Mouse (Mus musculus) midbrain, embryonic 10.5 days (tissue): ENCODE measurements around the gene Kansl1l. TPM values are rescaled to one million over a fixed set of nuclear protein-coding genes. Genes with fewer than 3 reads are reported as not detected.
"Not testable (repeated sequence)": the region's sequence is repeated elsewhere in the genome, so short reads cannot be mapped to it uniquely, and the experiment has no call there.

Source experiments
- DNase-seq: peaks from one replicate; pipeline ENCODE4 v3.0.0-alpha.2; 2017; ENCODE audit warnings: low spot score
- H3K27ac ChIP-seq: fragments of 300-500 bp; sonication (generic); replicated peaks from 2 replicates; pipeline ENCODE4 v1.5.1; 2016; ENCODE audit warnings: mild to moderate bottlenecking
- H3K27me3 ChIP-seq: fragments of 300-500 bp; sonication (generic); 2 replicates; pipeline ENCODE4 v1.6.1; 2016; ENCODE audit warnings: low read depth, mild to moderate bottlenecking; ENCODE audit not compliant: poor library complexity, severe bottlenecking
- H3K36me3 ChIP-seq: fragments of 300-500 bp; sonication (generic); 2 replicates; pipeline ENCODE4 v1.6.1; 2016; ENCODE audit warnings: mild to moderate bottlenecking, moderate library complexity
- H3K4me1 ChIP-seq: fragments of 300-500 bp; sonication (generic); 2 replicates; pipeline ENCODE4 v1.6.1; 2016
- H3K4me3 ChIP-seq: fragments of 300-500 bp; sonication (generic); 2 replicates; pipeline ENCODE4 v1.5.1; 2016; ENCODE audit warnings: mild to moderate bottlenecking, moderate library complexity
- H3K9me3 ChIP-seq: fragments of 300-500 bp; sonication (generic); replicated peaks from 2 replicates; pipeline ENCODE4 v1.6.1; 2016; ENCODE audit warnings: mild to moderate bottlenecking
- WGBS: fragments of 180-500 bp; shearing (Covaris S2); methylation state at CpG from one replicate; pipeline ENCODE4 v1.1.7; 2016; 5-methylcytosine and 5-hydroxymethylcytosine counted together
- polyA plus RNA-seq: library from polyadenylated mRNA; unstranded; fragments of >200 nt; fragmentation: Nextera tagmentation; extraction: Ambion mirVana; gene quantifications from 2 replicates; pipeline ENCODE4 v1.2.1, GENCODE M21; 2016

Gene Kansl1l
- polyA plus RNA-seq, 1 experiment from 2014 or later, result 7.8 TPM

GRCm38 (mm10) chr1:66702623-66703345 is 114.6 kb downstream of the Kansl1l start:
- no peaks in the 10 kb centered on the region for H3K27me3 ChIP-seq
- WGBS, result 89% methylated on average over 4 of the region's 4 CpGs
- no peaks in the 10 kb centered on the region for H3K9me3 ChIP-seq
- no peak overlapping the region for H3K27ac ChIP-seq
- peaks cover 16% of the 10 kb centered on the region for H3K36me3 ChIP-seq
- peaks cover 24% of the 10 kb centered on the region for H3K4me1 ChIP-seq
- no peak overlapping the region for H3K4me3 ChIP-seq
- no peak for DNase-seq

- no peak for DNase-seq
- Histone ChIP-seq H3K36me3 (peaks cover 4% of the 10 kb centered on the region), H3K9me3 (no peaks in the 10 kb centered on the region), H3K27me3 (no peaks in the 10 kb centered on the region), H3K4me3 (peak overlapping the region; percentile 79), H3K4me1 (peaks cover 24% of the 10 kb centered on the region), H3K27ac (peak overlapping the region; percentile 91)
- 34% methylated on average over 2 of the region's 2 CpGs for WGBS
These were observed 115.8 kb downstream of the Kansl1l start for GRCm38 (mm10) chr1:66701576-66701940.

GRCm38 (mm10) chr1:66700693-66701575 is 116.4 kb downstream of the Kansl1l start, which contains the start of gene Rpe:
TSS of gene Rpe (plus strand) at chr1:66700831.
- Histone ChIP-seq H3K9me3 (no peaks in the 10 kb centered on the region), H3K36me3 (no peaks in the 10 kb centered on the region), H3K4me3 (peak within 1 kb of the TSS; percentile 79), H3K4me1 (peaks cover 24% of the 10 kb centered on the region), H3K27ac (peak within 1 kb of the TSS; percentile 91), H3K27me3 (no peaks in the 10 kb centered on the region)
- peak; percentile 94 for DNase-seq
- under 1% methylated on average over 73 of the region's 73 CpGs for WGBS

DNA sequence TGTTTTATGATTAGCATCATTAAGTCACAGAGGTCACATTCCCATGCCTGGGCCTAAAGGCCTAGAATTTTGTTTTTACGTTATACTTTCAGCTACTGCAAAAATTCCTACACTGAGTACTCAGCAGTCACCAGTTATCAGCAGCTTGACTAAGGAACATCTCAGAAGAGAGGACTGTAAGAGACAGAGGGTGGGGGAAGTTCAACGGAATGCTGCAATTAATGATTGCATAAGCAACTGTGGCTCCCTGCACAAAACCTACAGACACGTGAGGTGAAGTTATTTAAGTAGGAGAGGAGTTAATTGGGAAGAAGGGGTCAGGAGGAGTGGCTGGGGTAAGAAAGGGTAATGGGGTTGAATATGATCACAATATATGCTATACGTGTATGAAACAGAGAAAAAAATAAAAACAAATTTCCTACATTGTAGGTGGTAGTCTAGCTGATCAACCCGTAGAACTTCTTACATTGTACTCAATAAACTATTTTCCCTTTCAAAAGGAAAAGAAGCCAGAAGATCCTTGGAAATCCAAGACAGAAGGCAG is 117.1 kb downstream of the Kansl1l start:
- DNase-seq, result no peak
- H3K27ac ChIP-seq, result peak overlapping the region; percentile 91
- peaks cover 24% of the 10 kb centered on the region for H3K4me1 ChIP-seq
- H3K9me3 ChIP-seq, result no peaks in the 10 kb centered on the region
- no peaks in the 10 kb centered on the region for H3K27me3 ChIP-seq
- H3K36me3 ChIP-seq, result no peaks in the 10 kb centered on the region
- peak overlapping the region; percentile 79 for H3K4me3 ChIP-seq
- WGBS, result 47% methylated on average over 5 of the region's 5 CpGs

- not testable (repeated sequence) for H3K27me3 ChIP-seq, H3K4me3 ChIP-seq, DNase-seq, H3K36me3 ChIP-seq, H3K27ac ChIP-seq, H3K9me3 ChIP-seq
- 86% methylated on average over 10 of the region's 10 CpGs for WGBS
- peaks cover 24% of the 10 kb centered on the region for H3K4me1 ChIP-seq
These were observed 117.7 kb downstream of the Kansl1l start for GRCm38 (mm10) chr1:66699630-66700029.

DNA sequence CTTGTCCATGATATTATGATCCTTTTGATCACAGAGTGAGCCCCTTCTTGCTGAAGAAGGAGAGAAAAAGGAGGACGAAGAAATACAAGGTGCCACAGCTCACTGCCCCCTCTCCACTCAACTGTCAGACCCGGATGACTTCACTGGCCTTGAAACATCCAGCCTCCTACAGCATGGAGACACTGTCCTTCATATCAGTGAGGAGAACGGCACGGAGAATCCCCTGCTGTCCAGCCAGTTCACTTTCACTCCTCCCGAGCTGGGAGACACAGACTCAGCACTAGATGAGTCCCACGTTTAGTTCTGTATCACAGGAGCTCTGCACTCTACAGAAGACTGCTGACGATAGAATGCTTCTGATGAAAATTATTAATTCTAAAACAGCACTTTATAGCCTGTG is 122.1 kb downstream of the Kansl1l start:
- Histone ChIP-seq H3K4me1 (peaks cover 3% of the 10 kb centered on the region), H3K36me3 (no peaks in the 10 kb centered on the region), H3K9me3 (no peaks in the 10 kb centered on the region), H3K27ac (no peak overlapping the region), H3K27me3 (no peaks in the 10 kb centered on the region), H3K4me3 (no peak overlapping the region)
- no peak for DNase-seq
- 81% methylated on average over 7 of the region's 7 CpGs for WGBS

- no peak for DNase-seq
- no peaks in the 10 kb centered on the region for H3K36me3 ChIP-seq
- H3K4me1 ChIP-seq, result no peaks in the 10 kb centered on the region
- H3K4me3 ChIP-seq, result no peak overlapping the region
- no peaks in the 10 kb centered on the region for H3K9me3 ChIP-seq
- H3K27me3 ChIP-seq, result no peaks in the 10 kb centered on the region
- no peak overlapping the region for H3K27ac ChIP-seq
- 78% methylated on average over 5 of the region's 5 CpGs for WGBS
These were observed 123.1 kb downstream of the Kansl1l start for GRCm38 (mm10) chr1:66694266-66694665.

- no peaks in the 10 kb centered on the region for H3K36me3 ChIP-seq
- 71% methylated on average over 8 of the region's 8 CpGs for WGBS
- no peak overlapping the region for H3K27ac ChIP-seq
- H3K9me3 ChIP-seq, result no peaks in the 10 kb centered on the region
- no peaks in the 10 kb centered on the region for H3K27me3 ChIP-seq
- no peak overlapping the region for H3K4me3 ChIP-seq
- no peak for DNase-seq
- H3K4me1 ChIP-seq, result no peaks in the 10 kb centered on the region
These were observed 124.5 kb downstream of the Kansl1l start for GRCm38 (mm10) chr1:66692780-66693392.

GRCm38 (mm10) chr1:66692308-66692707 is 125.1 kb downstream of the Kansl1l start:
- Histone ChIP-seq H3K36me3 (no peaks in the 10 kb centered on the region), H3K27ac (no peak overlapping the region), H3K4me3 (no peak overlapping the region), H3K9me3 (no peaks in the 10 kb centered on the region), H3K27me3 (no peaks in the 10 kb centered on the region), H3K4me1 (no peaks in the 10 kb centered on the region)
- DNase-seq, result no peak
- 65% methylated on average over 1 of the region's 1 CpGs for WGBS

- no peak for DNase-seq
- Histone ChIP-seq H3K9me3 (no peaks in the 10 kb centered on the region), H3K27ac (no peak overlapping the region), H3K4me1 (no peaks in the 10 kb centered on the region), H3K27me3 (no peaks in the 10 kb centered on the region), H3K4me3 (no peak overlapping the region), H3K36me3 (no peaks in the 10 kb centered on the region)
- 75% methylated on average over 3 of the region's 3 CpGs for WGBS
These were observed 125.6 kb downstream of the Kansl1l start for GRCm38 (mm10) chr1:66691772-66692171.

GRCm38 (mm10) chr1:66682974-66683373 is 134.4 kb downstream of the Kansl1l start:
- H3K36me3 ChIP-seq, result no peaks in the 10 kb centered on the region
- H3K27me3 ChIP-seq, result no peaks in the 10 kb centered on the region
- H3K4me1 ChIP-seq, result no peaks in the 10 kb centered on the region
- no peak overlapping the region for H3K27ac ChIP-seq
- no peak overlapping the region for H3K4me3 ChIP-seq
- no peak for DNase-seq
- 86% methylated on average over 5 of the region's 5 CpGs for WGBS
- no peaks in the 10 kb centered on the region for H3K9me3 ChIP-seq

- no peak overlapping the region for H3K27ac ChIP-seq
- no peaks in the 10 kb centered on the region for H3K4me1 ChIP-seq
- H3K27me3 ChIP-seq, result no peaks in the 10 kb centered on the region
- H3K4me3 ChIP-seq, result no peak overlapping the region
- no peaks in the 10 kb centered on the region for H3K36me3 ChIP-seq
- H3K9me3 ChIP-seq, result no peaks in the 10 kb centered on the region
- 60% methylated on average over 2 of the region's 2 CpGs for WGBS
- DNase-seq, result no peak
These were observed 138.7 kb downstream of the Kansl1l start for GRCm38 (mm10) chr1:66678662-66679061.
